Mouse (Mus musculus) kidney, postnatal 25 days (tissue): ENCODE results near the gene Cd300ld4.
"Not testable (repeated sequence)": the region's sequence is repeated elsewhere in the genome, so short reads cannot be mapped to it uniquely, and the experiment has no call there.

Experiments used
- DNase-seq, 2 experiments: peaks; one replicate each; pipeline ENCODE4 v3.0.0; 2021; ENCODE audit warnings: mixed read lengths in 2 of 2

Gene Cd300ld4

GRCm38 (mm10) chr11:115026912-115027311, at the start of gene Cd300ld4:
Gene Cd300ld4 (minus strand): TSS chr11:115027012.
- not testable (repeated sequence) for DNase-seq

DNA sequence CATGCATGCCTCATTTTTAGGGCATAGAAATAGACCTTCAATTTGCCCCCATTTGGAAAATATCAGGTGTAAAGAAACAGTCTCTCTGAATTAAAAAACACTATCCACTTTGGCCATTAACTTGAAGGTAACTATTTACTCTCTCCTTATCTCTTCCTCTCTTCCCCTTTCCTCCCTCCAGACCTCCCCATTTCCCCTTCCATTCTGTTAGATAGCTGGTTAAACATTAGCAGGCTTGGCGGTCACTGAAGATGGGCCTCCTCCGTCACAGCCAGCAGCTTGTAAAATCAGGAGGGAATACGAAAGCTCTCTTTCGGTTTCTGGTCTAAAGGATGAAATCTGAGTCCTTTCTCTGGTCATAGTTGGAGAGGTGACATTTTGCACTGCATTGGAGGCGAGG, 49.0 kb upstream of the Cd300ld4 start:
- no peak for DNase-seq

GRCm38 (mm10) chr11:115075407-115075806, 48.6 kb upstream of the Cd300ld4 start:
- no peak for DNase-seq

DNA sequence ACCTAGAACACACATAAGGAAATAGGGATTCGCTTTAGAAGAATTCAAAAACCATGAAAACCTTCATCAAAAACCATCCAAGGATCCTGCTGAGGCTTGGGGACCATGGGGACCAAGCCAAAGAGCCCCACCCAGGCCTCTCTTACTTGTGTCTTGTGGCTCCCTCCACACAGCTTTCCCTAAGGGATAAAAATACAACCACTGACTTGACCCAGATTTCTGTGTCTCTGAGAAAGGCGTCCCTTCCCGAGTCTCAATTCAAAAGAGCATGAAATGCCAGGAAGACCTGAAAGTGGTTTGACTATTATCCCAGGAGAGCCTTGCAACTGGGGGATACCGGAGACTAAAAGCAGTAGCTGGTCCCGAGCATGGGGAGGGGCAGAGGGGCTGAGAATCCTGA, 46.2 kb upstream of the Cd300ld4 start:
- no peak for DNase-seq

- peak; percentile 40 to 77 for DNase-seq
These were observed 45.0 kb upstream of the Cd300ld4 start for GRCm38 (mm10) chr11:115071631-115072294.

- DNase-seq, result no peak
These were observed 44.3 kb upstream of the Cd300ld4 start for GRCm38 (mm10) chr11:115071015-115071551.

GRCm38 (mm10) chr11:115066768-115067167, 40.0 kb upstream of the Cd300ld4 start:
- DNase-seq, result no peak

GRCm38 (mm10) chr11:115062077-115062476, 35.3 kb upstream of the Cd300ld4 start, which contains the start of gene Cd300e:
Gene Cd300e (minus strand): TSS chr11:115062177.
- no peak for DNase-seq

DNA sequence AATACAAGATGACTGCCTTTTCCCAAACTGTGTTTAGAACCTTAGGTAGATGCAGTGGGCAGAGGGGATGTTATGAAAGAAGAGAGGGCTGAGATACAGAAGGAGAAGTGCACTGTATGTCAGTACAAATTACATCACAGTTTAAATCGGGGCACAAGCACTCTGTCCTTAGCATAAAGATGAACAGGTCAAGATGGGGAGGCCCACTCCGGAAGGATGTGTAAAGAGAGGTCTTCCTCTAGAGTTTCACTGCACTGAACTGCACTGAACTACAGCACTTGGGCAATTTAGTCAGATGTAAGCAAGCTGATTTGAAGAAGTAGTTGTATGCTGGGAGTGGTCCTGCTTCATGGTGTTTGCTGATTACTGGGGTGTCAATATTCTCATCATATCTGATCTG, 33.0 kb upstream of the Cd300ld4 start:
- DNase-seq, result no peak

- DNase-seq, result no peak
These were observed 31.9 kb upstream of the Cd300ld4 start for GRCm38 (mm10) chr11:115058701-115059100.

DNA sequence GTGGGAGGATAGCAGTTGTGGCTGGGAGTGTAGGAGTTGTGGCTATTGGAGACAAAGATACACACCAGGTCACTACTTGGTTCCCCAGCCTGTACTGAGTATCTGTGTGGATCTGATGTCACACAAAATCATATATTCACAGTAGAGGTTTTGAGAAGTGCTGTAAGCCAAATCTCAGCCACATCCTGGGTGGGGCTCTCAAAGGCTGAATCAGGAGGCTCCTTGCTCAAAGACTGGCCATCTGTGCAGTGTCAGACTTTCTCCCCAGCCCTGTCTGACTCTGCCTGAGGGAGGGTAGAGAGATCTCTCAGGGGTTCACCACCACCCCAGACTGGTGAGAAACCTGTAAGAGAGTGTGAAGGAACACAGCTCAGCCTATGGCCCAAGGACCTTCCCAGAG, 27.7 kb upstream of the Cd300ld4 start:
- DNase-seq, result no peak

GRCm38 (mm10) chr11:115052991-115053390, 26.2 kb upstream of the Cd300ld4 start:
- DNase-seq, result no peak

GRCm38 (mm10) chr11:115052206-115052605, 25.4 kb upstream of the Cd300ld4 start:
- peak in 1 of 2 experiments; percentile 68 for DNase-seq

GRCm38 (mm10) chr11:115049282-115049895, 22.6 kb upstream of the Cd300ld4 start:
- no peak for DNase-seq

DNA sequence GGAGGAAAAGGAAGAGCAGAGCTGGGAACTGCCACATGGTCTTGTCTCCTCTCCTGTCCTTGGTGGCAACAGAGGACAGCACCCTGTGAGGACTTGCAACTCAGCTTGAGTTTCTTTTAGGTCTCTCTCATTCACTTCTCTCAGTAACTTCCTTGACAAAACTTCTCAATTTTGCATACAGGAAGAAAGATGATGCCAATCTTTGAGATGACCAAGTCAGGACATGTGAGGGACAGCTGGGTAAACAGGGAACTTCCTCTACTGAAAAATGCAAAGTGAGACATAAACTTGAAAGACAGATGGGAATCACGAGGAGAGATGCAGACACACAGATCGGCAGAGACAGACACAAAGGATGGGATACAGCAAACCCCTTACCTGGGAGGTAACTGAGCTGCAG, 21.4 kb upstream of the Cd300ld4 start, which contains the start of gene Cd300ld3:
Cd300ld3 (minus strand) TSS at position 151 of the 400 bp plus-strand sequence.
- DNase-seq, result no peak

GRCm38 (mm10) chr11:115037669-115038068, 10.9 kb upstream of the Cd300ld4 start, which contains the start of gene Cd300ld5:
Gene Cd300ld5 (minus strand): TSS chr11:115037769.
- not testable (repeated sequence) for DNase-seq

- DNase-seq, result not testable (repeated sequence)
These were observed 10.7 kb downstream of the Cd300ld4 start, which contains the start of gene Cd300ld2 for GRCm38 (mm10) chr11:115016093-115016492. Gene Cd300ld2 (minus strand): TSS chr11:115016193.

DNA sequence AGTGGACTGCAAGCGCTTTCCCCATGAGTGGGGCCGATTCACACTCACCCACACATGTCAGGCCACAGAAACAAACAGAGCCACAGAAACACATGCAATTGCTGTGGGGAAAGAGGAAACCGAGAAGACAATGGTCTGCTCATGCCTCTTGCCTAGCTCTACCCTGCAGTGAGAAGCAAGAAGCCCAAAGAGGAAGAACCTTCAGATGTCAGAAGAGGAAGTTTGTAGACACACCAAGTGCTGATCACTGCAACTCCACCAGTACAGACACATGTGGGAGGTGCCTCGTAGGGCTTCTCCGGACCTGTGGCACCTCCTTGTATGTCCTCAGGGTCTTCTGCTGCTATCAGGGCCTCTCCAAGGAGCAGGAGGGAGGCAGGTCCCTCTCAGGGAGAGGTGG, 22.7 kb downstream of the Cd300ld4 start:
- no peak for DNase-seq

DNA sequence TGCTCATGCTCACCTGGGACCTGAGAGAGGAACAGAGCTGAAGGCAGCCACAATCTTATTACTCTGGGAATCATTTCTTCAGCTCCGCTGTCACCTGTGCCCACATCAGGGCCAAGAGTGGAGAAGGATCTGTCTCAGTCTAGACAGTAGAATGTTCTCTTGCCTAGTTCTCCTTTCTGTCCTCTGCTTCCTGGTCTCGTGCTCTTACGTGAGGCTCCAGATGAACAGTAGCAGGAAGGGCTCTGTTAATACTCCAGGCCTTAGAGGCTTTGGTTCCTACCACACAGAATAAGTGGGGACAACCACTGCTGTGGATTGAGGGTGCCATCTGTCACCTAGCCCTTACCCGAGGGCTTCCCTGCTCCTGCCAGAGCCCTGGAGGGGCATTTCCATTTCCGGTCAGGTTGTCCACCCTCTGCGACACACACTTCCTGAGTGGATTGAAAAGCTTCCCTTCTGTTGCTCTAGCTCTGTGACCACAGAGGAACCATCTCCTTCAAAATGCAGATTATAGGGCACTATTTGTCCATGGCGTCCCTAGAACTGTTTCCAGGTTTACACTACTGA, 25.3 kb downstream of the Cd300ld4 start, which contains the start of gene Cd300c2:
Cd300c2 (minus strand) TSS at position 407 of the 567 bp plus-strand sequence.
- peak in 1 of 2 experiments; percentile 28 for DNase-seq

GRCm38 (mm10) chr11:114989793-114990192, 37.0 kb downstream of the Cd300ld4 start, which contains the start of gene Cd300ld:
Gene Cd300ld (minus strand): TSS chr11:114989922.
- DNase-seq, result no peak

- no peak for DNase-seq
These were observed 44.9 kb downstream of the Cd300ld4 start for GRCm38 (mm10) chr11:114981866-114982265.

DNA sequence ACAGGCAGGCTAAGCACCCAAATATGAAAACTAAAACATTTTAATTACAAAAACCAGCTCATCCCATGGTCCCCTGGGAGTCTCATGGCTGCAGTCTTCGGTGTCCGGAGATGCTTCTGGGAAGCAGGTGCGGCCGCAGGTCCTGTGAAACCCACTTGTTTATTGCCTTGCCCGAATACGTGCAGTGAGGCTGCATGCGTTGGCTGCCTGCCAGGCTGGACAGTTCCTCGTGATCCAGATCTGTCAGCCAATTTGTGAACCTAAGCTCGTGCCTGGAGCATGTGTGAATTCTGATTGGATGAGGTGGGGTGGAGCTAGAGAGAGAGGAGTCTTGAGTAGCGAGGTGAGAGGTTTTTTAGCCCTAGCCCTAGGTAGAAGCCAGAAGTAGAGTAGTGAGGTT, 54.1 kb downstream of the Cd300ld4 start:
- no peak for DNase-seq
